Mouse (Mus musculus): Measurements from ENCODE around the gene Arhgef3.
"Not testable (repeated sequence)": the region's sequence is repeated elsewhere in the genome, so short reads cannot be mapped to it uniquely, and the experiment has no call there.

Arhgef3 gene

GRCm38 (mm10) chr14:27196980-27197379, 82.3 kb downstream of the Arhgef3 start:
- no peak for DNase-seq (ENCODE audit: low spot score)

GRCm38 (mm10) chr14:27198490-27199089, 83.9 kb downstream of the Arhgef3 start:
- DNase-seq (ENCODE audit: low spot score): no peak

- no peak for DNase-seq (ENCODE audit: low spot score)
These were observed 84.4 kb downstream of the Arhgef3 start for GRCm38 (mm10) chr14:27199119-27199518.

GRCm38 (mm10) chr14:27199870-27200269, 85.2 kb downstream of the Arhgef3 start:
- DNase-seq (ENCODE audit: low spot score): no peak

- no peak for DNase-seq (ENCODE audit: low spot score)
These were observed 86.3 kb downstream of the Arhgef3 start for GRCm38 (mm10) chr14:27200743-27201576.

- DNase-seq (ENCODE audit: low spot score): no peak
These were observed 87.1 kb downstream of the Arhgef3 start for GRCm38 (mm10) chr14:27201824-27202223.

GRCm38 (mm10) chr14:27204704-27205103, 90.0 kb downstream of the Arhgef3 start:
- no peak for DNase-seq (ENCODE audit: low spot score)

GRCm38 (mm10) chr14:27206443-27206842, 91.7 kb downstream of the Arhgef3 start:
- DNase-seq (ENCODE audit: low spot score): no peak

- DNase-seq (ENCODE audit: low spot score): no peak
These were observed 94.8 kb downstream of the Arhgef3 start for GRCm38 (mm10) chr14:27209542-27209941.

GRCm38 (mm10) chr14:27210801-27211200, 96.1 kb downstream of the Arhgef3 start:
- not testable (repeated sequence) for DNase-seq (ENCODE audit: low spot score)

- DNase-seq (ENCODE audit: low spot score): no peak
These were observed 97.2 kb downstream of the Arhgef3 start for GRCm38 (mm10) chr14:27211743-27212445.

GRCm38 (mm10) chr14:27214232-27214631, 99.5 kb downstream of the Arhgef3 start:
- no peak for DNase-seq (ENCODE audit: low spot score)

GRCm38 (mm10) chr14:27219668-27220067, 105.0 kb downstream of the Arhgef3 start:
- DNase-seq (ENCODE audit: low spot score): no peak

GRCm38 (mm10) chr14:27220297-27220696, 105.6 kb downstream of the Arhgef3 start:
- no peak for DNase-seq (ENCODE audit: low spot score)

GRCm38 (mm10) chr14:27224636-27225035, 109.9 kb downstream of the Arhgef3 start:
- no peak for DNase-seq (ENCODE audit: low spot score)

- DNase-seq (ENCODE audit: low spot score): no peak
These were observed 111.6 kb downstream of the Arhgef3 start for GRCm38 (mm10) chr14:27226288-27226687.

- no peak for DNase-seq (ENCODE audit: low spot score)
These were observed 113.6 kb downstream of the Arhgef3 start for GRCm38 (mm10) chr14:27228288-27228687.

GRCm38 (mm10) chr14:27228941-27229371, 114.3 kb downstream of the Arhgef3 start:
- DNase-seq (ENCODE audit: low spot score): no peak

- no peak for DNase-seq (ENCODE audit: low spot score)
These were observed 114.9 kb downstream of the Arhgef3 start for GRCm38 (mm10) chr14:27229441-27230147.

- DNase-seq (ENCODE audit: low spot score): no peak
These were observed 115.7 kb downstream of the Arhgef3 start for GRCm38 (mm10) chr14:27230262-27231022.

GRCm38 (mm10) chr14:27231506-27231905, 116.8 kb downstream of the Arhgef3 start:
- no peak for DNase-seq (ENCODE audit: low spot score)
